Mouse (Mus musculus) spleen, embryonic (tissue): ENCODE data around the gene Elmo1.

Experiments
- CTCF ChIA-PET: fragments of 350-600 bp; sonication (Branson Sonifier 250); formaldehyde crosslinking; loops from one replicate; lab custom pipeline; 2022; lab: Charles Lee

Gene Elmo1

DNA sequence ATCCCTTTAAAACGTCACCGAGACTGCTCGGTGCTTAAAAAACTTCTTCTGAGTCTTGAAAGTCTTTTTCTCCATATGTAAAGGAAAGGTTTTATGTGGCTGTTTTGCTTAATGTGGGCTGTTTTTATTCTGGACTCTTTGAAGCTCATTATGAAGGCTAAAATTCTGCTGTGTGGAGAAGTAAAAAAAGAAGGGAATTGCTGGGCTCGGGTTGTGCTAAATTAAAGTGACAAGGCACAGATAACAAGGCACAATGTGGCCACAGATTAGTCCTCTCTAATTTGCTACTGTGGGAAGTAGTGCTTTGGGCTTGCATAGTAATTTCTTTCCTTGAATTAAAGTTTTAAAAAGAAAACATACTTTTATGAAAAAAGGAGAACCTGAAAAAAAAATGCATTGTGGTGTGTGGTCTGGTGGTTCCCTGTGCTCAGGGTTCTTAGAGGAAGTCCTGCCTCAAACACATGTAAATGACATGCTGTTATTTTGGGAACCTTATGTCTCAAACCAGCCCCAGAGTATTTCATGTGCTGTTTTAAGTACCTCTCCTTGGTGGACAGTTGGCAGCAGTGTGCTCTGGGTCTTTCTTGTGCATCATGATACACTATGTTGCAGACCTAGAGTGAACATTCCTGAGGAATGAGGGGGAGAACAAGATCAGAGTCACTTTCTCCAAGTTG lies 61.0 kb downstream of the Elmo1 start:
- CTCF ChIA-PET, result no interaction called here

DNA sequence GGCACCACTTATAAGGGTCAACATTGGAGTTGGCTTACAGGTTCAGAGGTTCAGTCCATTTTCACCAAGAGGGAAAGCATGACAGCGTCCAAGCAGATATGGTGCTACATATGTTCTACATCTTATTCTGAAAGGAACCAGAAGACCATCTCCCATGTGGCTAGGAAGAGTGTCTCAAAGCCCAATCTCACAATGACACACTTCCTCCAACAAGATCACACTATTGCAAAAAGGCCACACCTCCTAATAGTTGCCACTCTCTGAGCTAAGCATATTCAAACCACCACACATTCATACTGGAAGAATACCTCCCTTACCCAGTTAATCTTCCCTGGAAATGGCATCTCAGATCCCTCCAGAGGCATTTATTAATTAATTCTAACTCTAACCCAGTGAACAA lies 66.7 kb downstream of the Elmo1 start:
- CTCF ChIA-PET, result no interaction called here

DNA sequence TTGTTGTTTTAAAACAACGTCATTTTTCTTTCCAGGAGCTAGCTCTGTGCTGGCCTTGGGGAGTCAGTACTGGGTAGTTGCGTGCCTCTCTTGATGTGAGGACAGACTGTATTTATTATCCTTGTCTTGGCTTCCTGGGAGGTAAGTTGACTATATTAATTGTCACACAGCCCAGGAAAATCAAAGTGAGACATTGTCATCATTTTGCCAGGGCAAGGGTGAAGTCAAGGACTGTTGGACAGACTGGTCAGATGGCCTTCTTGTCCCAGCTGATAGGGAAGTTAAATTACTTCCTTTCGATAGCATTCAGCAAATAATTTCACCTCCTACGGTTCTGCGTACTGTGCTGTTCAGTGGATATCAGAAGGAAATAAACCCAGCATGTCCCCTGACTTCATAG lies 67.1 kb downstream of the Elmo1 start:
- CTCF ChIA-PET, result no interaction called here

GRCm38 (mm10) chr13:20163339-20163954 lies 73.1 kb downstream of the Elmo1 start:
- CTCF ChIA-PET, result no interaction called here

DNA sequence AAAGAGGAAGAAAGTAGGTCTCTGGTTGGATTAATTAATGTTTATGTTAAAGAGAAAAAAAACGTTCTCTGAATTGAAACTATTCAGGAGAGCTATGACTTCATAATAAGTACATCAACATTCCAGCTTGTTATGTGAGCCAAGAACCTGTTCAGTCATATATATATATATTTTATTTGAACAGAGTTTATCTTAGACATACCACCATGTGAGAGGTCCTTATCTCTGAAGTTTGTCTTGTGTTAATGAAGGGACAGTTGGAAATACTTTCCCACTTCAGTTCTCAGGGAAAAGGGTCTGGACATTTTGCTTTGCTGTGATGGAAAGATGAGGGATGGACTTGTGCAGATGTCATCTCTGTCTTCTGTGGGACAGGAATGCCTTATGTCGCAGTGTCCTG lies 74.4 kb downstream of the Elmo1 start:
- CTCF ChIA-PET, result interaction anchor here (0.6 kb wide), 1 partner anchor 173 kb away, joined by 4 read pairs; no protein-coding TSS in a partner anchor

DNA sequence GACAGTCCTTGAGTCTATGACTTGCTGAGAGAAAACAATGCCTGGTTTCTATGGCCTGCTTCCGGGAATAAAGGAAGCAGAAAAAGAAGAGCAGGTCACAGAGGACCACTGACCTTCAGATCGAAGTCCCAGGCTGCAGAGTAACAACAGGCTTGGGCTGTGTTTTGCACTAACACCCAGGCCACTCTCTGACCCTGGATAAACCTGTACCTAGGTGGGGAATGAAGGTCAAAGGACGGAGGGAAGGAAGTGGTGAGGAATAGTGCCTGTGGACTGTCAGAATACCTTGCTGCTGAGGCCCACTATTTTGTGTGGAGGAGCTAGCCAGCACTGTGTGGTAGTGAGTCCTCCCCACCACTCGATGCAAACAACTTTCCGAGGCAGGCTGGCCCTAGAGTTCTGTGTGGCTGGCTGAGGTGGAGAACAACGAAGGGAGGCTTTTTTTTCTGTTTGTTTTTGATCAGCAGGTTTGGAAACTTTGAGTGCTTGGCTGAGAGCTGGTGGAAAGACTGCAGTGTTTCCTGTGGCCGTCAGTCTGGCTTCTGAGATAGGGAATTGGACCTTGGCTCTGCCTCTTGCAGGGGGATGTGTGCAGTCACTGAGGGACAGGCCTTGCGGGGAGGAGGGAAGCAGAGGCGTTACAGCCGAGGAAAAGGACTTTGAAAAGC lies 83.7 kb downstream of the Elmo1 start:
- CTCF ChIA-PET, result no interaction called here

- CTCF ChIA-PET, result interaction anchor here (0.6 kb wide), 1 partner anchor 32 kb away, joined by 3 read pairs; no protein-coding TSS in a partner anchor
Observed at GRCm38 (mm10) chr13:20174655-20175280, 84.4 kb downstream of the Elmo1 start.

DNA sequence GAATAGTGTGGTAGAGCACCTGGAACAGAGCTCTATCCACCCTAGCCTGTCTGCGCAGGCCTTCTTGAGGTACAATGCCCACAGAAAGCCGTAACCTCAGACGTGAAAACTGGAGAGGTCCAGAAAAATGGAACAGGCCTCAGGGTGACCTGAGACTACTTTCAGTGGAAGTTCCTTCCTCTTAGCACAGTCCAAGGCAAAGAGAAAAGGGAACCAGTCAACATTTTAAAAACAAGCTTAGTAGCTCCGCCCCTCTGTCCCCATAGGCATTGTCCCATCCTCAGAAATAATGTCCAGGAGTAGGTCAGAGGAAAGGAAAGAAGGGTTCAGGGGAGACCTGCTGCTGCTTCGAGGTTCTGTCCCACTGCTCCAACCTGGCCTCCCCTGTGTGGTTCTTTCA lies 90.3 kb downstream of the Elmo1 start:
- CTCF ChIA-PET, result no interaction called here

DNA sequence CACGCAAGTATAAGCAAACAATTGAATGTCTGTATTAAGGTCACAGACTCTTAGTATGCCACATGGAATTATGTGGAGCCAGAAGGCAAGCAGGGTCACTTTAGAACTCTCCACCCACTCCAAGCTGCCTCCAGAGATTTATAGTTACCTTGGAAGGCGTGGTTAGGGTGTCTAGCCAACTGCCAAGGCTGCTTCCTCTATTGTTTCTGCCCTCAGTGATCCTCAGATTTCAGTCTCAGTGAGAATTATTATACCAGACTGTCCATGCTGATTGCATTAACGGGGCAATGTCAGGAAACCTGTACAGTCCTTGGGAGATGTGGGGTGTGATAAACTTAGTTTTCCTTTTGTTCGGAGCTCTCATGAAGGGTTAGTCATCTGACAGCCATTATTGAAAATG lies 90.9 kb downstream of the Elmo1 start:
- CTCF ChIA-PET, result no interaction called here

- CTCF ChIA-PET, result no interaction called here
Observed at GRCm38 (mm10) chr13:20182239-20182825, 91.9 kb downstream of the Elmo1 start.

DNA sequence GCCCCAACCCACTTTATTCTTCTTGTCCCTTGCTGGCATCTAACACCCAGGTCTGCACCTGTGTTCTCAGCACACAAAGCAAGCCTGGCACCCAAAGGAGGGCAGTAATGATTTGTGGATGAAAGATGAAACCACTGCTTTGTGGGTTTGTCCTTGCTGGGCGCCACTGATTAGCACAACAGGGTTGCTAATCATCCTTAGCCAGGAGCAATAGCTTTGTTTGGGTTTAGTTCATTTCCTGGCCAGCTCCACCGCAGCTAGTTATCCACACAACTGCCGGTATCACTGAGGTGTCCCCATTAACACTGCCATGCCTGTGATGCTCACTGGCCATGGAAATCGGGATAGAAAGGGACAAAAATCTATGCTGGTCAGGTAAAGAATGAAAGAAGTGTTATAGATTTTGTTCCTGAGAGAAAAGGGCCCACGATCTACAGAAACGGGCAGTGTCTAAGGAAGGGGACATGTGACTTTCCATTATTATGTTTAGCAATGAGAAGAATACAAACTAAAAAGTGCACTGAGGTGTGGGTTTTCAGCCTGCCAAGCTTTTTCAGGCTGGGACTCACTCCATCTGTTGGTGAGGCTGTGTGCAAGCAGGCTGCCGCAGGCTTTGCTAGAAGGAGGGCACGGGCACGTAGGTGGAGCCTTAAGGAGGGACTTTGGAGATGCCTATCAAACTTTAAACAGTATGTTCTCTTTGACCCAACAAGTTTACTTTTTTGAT lies 93.3 kb downstream of the Elmo1 start:
- CTCF ChIA-PET, result interaction anchor here (0.6 to 1.2 kb wide), 2 partner anchors 17 to 24 kb away, joined by 4 read pairs; no protein-coding TSS in a partner anchor

- CTCF ChIA-PET, result interaction anchor here (0.6 to 1.2 kb wide), 4 partner anchors 9 to 113 kb away, joined by 4 to 8 read pairs (median 5); no protein-coding TSS in a partner anchor
Observed at GRCm38 (mm10) chr13:20184239-20185033, 94.0 kb downstream of the Elmo1 start.

DNA sequence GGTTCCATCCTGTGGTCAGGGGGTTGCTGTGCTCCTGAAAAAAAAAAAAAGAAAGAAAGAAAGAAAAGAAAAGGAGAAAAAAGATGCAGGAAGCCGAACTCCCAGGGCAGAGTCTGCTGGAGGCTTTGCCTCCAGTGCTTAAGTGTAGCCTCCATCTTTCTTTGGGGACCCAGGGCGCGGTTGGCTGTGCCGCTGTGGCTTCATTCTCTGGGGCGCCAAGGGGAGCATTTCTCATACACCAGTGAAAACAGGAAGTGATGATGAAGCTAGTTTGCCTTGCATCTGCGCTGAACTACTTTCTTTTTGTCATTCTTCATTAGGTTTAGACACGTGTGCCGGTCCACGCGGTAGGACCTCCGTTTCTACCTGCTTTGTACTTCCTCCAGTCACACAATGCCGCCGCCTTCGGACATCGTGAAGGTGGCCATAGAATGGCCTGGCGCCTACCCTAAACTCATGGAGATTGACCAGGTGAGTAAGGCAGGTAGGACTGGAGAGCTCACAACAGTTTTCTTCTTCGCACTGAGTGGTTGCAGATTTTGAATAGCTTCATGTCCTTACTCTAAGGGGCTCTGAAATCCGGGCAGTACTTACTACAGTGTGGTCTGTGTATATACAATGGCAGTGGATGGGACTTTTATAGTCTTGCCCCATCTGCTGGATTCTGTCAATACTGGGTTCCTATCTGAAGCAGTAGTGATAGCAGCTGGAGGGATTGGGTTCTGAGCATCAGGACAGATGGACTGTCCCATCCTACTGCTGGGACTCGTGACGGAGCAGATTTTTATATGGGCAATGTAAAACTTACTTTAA lies 94.8 kb downstream of the Elmo1 start:
- CTCF ChIA-PET, result interaction anchor here (0.6 to 1.2 kb wide), 4 partner anchors 8 to 112 kb away, joined by 4 to 8 read pairs (median 5); no protein-coding TSS in a partner anchor

- CTCF ChIA-PET, result no interaction called here
Observed at GRCm38 (mm10) chr13:20185847-20186213, 95.4 kb downstream of the Elmo1 start.

GRCm38 (mm10) chr13:20187647-20188046 lies 97.3 kb downstream of the Elmo1 start:
- CTCF ChIA-PET, result no interaction called here

- CTCF ChIA-PET, result no interaction called here
Observed at GRCm38 (mm10) chr13:20192009-20192584, 101.7 kb downstream of the Elmo1 start.

- CTCF ChIA-PET, result interaction anchor here (0.8 kb wide), 1 partner anchor 16 kb away, joined by 4 read pairs; no protein-coding TSS in a partner anchor
Observed at GRCm38 (mm10) chr13:20200582-20200981, 110.2 kb downstream of the Elmo1 start.

DNA sequence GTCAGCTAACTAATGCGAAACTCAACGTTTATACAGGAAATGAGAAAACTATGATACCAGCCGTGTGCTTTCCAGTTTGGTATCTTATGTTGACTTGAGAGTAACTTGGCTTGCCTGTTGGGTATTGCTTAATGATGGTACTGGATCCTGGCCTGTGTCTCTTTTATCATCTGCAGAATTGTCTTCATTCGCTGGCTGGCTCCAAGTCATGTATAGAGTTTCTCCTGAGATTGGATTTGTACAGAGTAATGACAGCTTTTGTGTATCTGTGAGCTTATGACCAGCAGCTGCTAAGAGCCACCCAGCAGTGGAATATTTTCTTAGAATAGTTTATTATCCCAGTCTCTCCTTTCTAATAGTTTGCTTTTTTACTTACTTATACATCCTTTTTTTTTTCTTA lies 112.2 kb downstream of the Elmo1 start:
- CTCF ChIA-PET, result no interaction called here

- CTCF ChIA-PET, result no interaction called here
Observed at GRCm38 (mm10) chr13:20204165-20204564, 113.8 kb downstream of the Elmo1 start.
